Mouse (Mus musculus) heart, embryonic 15.5 days (tissue): ENCODE results near the gene Gm10447. TPM values are rescaled to one million over a fixed set of nuclear protein-coding genes. Genes with fewer than 3 reads are reported as not detected.

Experiments
- ATAC-seq: fragments of 200-750 bp; cut with Nextera tagmentation; replicated peaks from 2 replicates; pipeline ENCODE4 v1.8.0; 2017; ENCODE audit warnings: low read depth, moderate TSS enrichment; ENCODE audit not compliant: insufficient number of reproducible peaks, insufficient read depth, low FRiP score
- H3K27ac ChIP-seq: fragments of 300-500 bp; sonication (generic); 2 replicates; pipeline ENCODE4 v1.5.1; 2015; ENCODE audit warnings: mild to moderate bottlenecking, inconsistent platforms
- H3K27me3 ChIP-seq: fragments of 300-500 bp; sonication (generic); 2 replicates; pipeline ENCODE4 v1.6.1; 2015; ENCODE audit warnings: inconsistent platforms
- H3K36me3 ChIP-seq: fragments of 300-500 bp; sonication (generic); 2 replicates; pipeline ENCODE4 v1.6.1; 2015; ENCODE audit warnings: mild to moderate bottlenecking, inconsistent platforms
- H3K4me1 ChIP-seq: fragments of 300-500 bp; sonication (generic); replicated peaks from 2 replicates; pipeline ENCODE4 v1.6.1; 2015; ENCODE audit warnings: inconsistent platforms
- H3K4me2 ChIP-seq: fragments of 300-500 bp; sonication (generic); 2 replicates; pipeline ENCODE4 v1.6.1; 2015; ENCODE audit warnings: inconsistent platforms, mild to moderate bottlenecking, moderate library complexity
- H3K4me3 ChIP-seq: fragments of 300-500 bp; sonication (generic); 2 replicates; pipeline ENCODE4 v1.5.1; 2015; ENCODE audit warnings: mild to moderate bottlenecking, inconsistent platforms
- H3K9ac ChIP-seq: fragments of 300-500 bp; sonication (generic); 2 replicates; pipeline ENCODE4 v1.6.1; 2015; ENCODE audit warnings: mild to moderate bottlenecking, inconsistent platforms
- H3K9me3 ChIP-seq: fragments of 300-500 bp; sonication (generic); replicated peaks from 2 replicates; pipeline ENCODE4 v1.6.1; 2016; ENCODE audit warnings: inconsistent platforms
- WGBS: fragments of 180-500 bp; shearing (Covaris S2); methylation state at CpG from one replicate; pipeline ENCODE4 v1.1.7; 2015; ENCODE audit warnings: mixed read lengths; 5-methylcytosine and 5-hydroxymethylcytosine counted together
- polyA plus RNA-seq: library from polyadenylated mRNA; unstranded; fragments of >200 nt; fragmentation: Nextera tagmentation; extraction: Ambion mirVana; gene quantifications from 2 replicates; pipeline ENCODE4 v1.2.1, GENCODE M21; 2015

Gm10447 gene
- 0.16 TPM in 1 of 2 replicates, not detected in the other for polyA plus RNA-seq

DNA sequence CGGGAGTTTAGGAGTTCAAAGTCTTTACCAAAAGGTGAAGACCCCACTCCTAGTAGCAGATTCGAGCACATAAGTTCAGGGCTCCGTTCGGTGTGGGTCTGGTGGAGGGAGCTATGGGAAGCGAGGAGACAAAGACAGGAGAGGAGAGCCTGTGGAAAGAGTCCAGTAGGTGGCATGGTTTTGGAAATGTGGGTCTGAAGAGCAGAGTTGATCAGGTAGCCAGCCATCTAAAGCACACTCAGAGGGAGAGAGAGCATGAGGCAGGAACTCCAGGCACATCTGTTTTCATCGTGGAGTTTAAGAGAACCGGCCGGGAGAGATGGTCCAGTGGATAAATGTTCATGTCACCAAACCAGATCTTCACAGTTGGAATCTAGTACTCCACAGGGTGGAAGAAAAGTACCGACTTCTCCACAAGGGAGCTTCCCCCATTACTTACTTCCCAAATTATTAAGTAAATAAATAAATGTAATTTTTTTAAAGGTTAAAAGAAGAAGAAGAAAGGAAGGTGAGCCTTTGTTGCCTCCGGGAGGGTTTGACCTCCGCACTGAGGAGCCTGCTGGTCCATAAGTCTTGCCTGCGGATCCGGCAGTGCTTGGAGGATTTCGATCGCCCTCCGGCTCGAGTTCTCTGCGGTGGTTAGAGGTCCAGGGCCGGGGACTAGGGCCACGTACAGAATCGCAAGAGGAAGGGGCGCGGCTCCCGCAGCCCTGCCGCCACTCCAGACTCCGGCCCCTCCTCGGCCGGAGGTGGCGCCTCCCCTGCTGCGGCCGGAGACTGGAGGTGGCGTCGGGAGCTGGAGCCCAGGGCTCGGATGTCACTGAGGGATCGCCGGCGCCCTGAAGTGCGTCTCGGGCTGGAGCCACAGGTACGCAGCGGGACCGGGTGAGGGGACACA lies at the start of gene Gm10447, which contains the start of gene Shroom1:
Gene Gm10447, minus strand, starts transcription at position 637 of the 898 bp plus-strand sequence.
Gene Shroom1, plus strand, starts transcription at position 732 of the 898 bp plus-strand sequence.
- H3K36me3 ChIP-seq = no peaks in the 10 kb centered on the region
- H3K9me3 ChIP-seq = no peaks in the 10 kb centered on the region
- peaks cover 7% of the 10 kb centered on the region for H3K27me3 ChIP-seq
- H3K27ac ChIP-seq = peak within 1 kb of the TSS; percentile 48; the same call in 1 of the 2 replicates
- ATAC-seq = peak; percentile 79
- peak within 1 kb of the TSS; percentile 63 for H3K4me3 ChIP-seq
- peaks cover 5% of the 10 kb centered on the region for H3K4me1 ChIP-seq
- WGBS = 3% methylated on average over 42 of the region's 42 CpGs
- peak within 1 kb of the TSS; percentile 68 for H3K9ac ChIP-seq
- H3K4me2 ChIP-seq = peak within 1 kb of the TSS; percentile 95

DNA sequence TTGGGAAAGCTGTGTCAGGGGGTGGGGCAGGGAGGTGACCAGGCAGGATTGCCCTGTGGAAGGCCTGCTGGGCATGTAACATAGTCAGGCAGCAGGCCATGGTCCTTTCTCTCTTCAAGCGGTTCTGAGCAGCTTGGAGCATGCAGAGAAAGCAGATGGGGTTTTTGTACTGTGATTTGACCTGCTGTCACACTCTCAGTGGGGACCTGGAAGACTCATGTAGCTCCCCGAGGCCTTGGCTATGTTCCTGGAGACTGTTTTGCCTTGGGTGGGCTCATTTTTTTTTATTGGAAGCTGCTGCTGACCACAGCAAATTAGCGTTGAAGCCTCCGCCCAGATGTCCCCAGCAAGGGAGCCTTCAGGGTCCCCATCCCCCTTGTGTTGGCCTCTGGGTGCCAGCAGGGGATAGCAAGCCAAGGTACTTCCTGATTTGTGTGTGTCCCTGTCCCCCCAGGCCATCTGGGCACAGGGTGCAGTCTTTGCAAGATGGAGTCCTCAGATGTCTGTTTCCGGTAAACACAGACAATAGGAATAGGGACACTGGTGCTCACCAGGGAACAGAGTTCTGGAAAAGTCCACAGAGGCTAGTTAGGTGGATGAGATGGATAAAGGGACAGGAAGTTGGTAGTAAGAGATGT lies 48.2 kb upstream of the Gm10447 start:
- no peak for ATAC-seq
- Histone ChIP-seq H3K9ac (no peak overlapping the region), H3K36me3 (no peaks in the 10 kb centered on the region)

DNA sequence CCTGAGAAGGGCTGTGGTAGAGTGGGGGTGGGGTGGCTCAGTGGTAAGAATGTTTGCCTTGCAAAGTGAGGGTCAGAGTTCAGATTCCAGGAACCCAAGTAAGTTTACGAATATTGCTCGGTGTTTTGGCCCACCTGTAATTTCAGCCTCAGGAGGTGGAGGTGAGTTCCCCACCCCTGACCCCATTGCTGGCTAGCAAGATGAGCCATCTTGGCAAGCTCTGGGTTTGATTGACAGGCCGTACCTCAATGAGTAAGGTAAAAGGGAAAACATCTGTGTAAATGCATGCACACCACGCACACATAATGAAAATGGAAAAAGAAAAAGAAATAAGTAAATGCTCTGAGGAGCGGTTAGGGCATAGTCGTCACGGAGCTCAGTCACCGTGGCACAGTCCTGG lies 47.5 kb upstream of the Gm10447 start:
- no peak overlapping the region for H3K4me3 ChIP-seq
- H3K27me3 ChIP-seq = no peaks in the 10 kb centered on the region
- H3K36me3 ChIP-seq = no peaks in the 10 kb centered on the region
- H3K27ac ChIP-seq = no peak overlapping the region
- no peak for ATAC-seq
- no peak overlapping the region for H3K9ac ChIP-seq
- H3K9me3 ChIP-seq = no peaks in the 10 kb centered on the region
- 90% methylated on average over 8 of the region's 8 CpGs for WGBS
- H3K4me1 ChIP-seq = peaks cover 7% of the 10 kb centered on the region
- H3K4me2 ChIP-seq = no peak overlapping the region

More for the DNA sequence above, 48.2 kb upstream of the Gm10447 start:
- H3K4me2 ChIP-seq = no peak overlapping the region
- no peaks in the 10 kb centered on the region for H3K9me3 ChIP-seq
- H3K4me3 ChIP-seq = no peak overlapping the region
- H3K4me1 ChIP-seq = peaks cover 7% of the 10 kb centered on the region
- no peak overlapping the region for H3K27ac ChIP-seq
- no peaks in the 10 kb centered on the region for H3K27me3 ChIP-seq
- 66% methylated on average over 5 of the region's 5 CpGs for WGBS

DNA sequence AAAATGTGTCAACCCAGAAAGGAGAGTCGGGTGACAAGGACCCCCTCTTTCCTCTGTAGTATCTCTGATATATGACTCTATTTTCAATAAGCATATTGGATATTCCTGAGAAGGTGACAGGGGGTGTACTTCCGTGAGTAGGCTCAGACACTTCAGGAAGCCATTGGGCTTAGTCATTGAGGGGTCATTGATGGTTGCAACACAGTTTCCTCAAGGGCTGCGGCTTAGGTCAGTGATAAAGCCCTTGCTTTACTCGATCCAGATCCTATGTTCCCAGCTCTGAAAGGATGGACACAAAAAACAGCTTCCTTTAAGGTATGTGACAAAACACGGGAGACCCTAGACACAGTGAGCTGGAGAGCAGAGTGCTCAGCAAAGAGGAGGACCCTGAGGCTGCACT lies 46.8 kb upstream of the Gm10447 start:
- H3K4me3 ChIP-seq = no peak overlapping the region
- H3K36me3 ChIP-seq = no peaks in the 10 kb centered on the region
- 65% methylated on average over 5 of the region's 5 CpGs for WGBS
- no peaks in the 10 kb centered on the region for H3K9me3 ChIP-seq
- no peak overlapping the region for H3K9ac ChIP-seq
- H3K27ac ChIP-seq = no peak overlapping the region
- ATAC-seq = no peak
- H3K4me2 ChIP-seq = no peak overlapping the region
- no peaks in the 10 kb centered on the region for H3K27me3 ChIP-seq
- H3K4me1 ChIP-seq = peaks cover 7% of the 10 kb centered on the region

DNA sequence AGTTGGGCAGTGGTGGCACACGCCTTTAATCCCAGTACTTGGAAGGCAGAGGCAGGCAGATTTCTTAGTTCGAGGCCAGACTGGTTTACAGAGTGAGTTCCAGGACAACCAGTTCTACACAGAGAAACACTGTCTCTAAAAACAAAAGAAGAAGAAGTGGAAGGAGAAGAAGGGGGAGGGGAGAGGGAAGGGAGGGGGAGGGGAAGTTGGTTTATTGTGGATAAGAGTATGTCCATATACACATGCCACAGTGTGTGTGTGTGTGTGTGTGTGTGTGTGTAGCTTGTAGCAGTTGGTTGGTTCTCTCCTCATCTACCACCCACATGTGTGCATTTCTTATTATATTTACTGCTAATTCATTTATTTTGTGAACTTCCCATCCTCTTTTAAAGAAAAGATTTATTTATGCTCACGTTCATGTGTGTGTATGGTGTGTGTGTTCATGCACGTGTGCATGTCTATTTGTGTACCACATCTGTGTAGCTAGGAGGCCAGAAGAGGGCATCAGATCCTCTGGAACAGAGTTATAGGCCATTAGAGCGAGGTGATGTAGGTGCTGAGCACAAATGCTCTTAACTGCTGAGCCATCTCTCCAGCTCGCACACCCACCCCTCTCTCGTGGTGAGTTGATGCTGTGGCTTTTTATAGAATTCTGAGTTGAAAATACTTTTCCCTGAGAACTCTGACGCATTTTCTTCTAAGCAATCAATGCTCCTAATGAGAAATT lies 45.3 kb upstream of the Gm10447 start:
- H3K36me3 ChIP-seq = no peaks in the 10 kb centered on the region
- no peak overlapping the region for H3K27ac ChIP-seq
- no peaks in the 10 kb centered on the region for H3K9me3 ChIP-seq
- H3K4me2 ChIP-seq = no peak overlapping the region
- peaks cover 7% of the 10 kb centered on the region for H3K4me1 ChIP-seq
- no peak for ATAC-seq
- no peak overlapping the region for H3K4me3 ChIP-seq
- H3K9ac ChIP-seq = no peak overlapping the region
- H3K27me3 ChIP-seq = no peaks in the 10 kb centered on the region
- WGBS = 66% methylated on average over 8 of the region's 8 CpGs

DNA sequence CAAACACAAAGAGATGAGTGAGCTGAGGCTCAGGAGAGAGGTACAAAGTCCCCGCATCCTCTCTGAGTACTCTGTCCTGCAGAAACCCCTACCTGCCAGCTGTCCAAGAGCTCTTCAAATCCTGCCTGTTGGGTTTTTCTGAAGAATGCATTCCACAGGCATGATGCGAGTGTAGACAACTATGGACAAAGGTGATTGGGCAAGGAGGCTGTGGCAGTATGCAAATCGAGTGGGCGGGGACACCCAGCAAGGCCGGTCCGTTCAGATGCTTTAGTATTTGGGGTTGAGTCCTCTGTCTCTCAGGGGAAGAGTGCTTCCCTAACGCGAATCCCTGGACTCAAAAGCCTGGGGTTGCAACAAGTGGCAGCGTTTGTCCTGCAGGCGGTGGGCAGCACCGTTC lies 43.7 kb upstream of the Gm10447 start:
- Histone ChIP-seq H3K4me1 (peaks cover 7% of the 10 kb centered on the region), H3K9me3 (no peaks in the 10 kb centered on the region), H3K36me3 (no peaks in the 10 kb centered on the region), H3K27me3 (no peaks in the 10 kb centered on the region), H3K4me2 (peak overlapping the region; percentile 28), H3K9ac (no peak overlapping the region), H3K27ac (no peak overlapping the region), H3K4me3 (no peak overlapping the region)
- 0 out of 2 replicates have a peak, but pooled peaks have one; percentile 18 for ATAC-seq
- WGBS = 8% methylated on average over 11 of the region's 11 CpGs

DNA sequence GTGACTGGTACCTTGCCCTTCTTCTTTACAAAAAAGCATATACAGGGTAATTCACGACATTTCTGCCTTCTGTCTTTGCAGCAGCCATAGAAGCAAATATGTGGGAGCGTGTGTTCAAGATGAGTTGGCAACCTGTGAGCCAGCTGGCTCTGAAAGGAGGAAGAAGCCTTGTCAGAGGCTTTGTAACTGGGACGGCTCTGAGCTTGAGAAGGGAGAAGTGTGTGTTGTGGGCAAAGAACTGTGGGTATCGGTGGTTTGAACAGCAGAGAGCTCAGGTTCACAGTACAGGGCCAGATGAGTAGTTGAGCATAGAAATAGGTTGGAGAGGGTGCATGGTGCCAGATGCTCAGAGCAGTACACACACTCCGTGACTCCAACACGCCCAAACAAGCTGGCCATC lies 40.0 kb upstream of the Gm10447 start:
- WGBS = 71% methylated on average over 6 of the region's 6 CpGs
- no peak overlapping the region for H3K9ac ChIP-seq
- ATAC-seq = no peak
- peaks cover 8% of the 10 kb centered on the region for H3K4me1 ChIP-seq
- no peak overlapping the region for H3K4me3 ChIP-seq
- no peaks in the 10 kb centered on the region for H3K9me3 ChIP-seq
- H3K27me3 ChIP-seq = no peaks in the 10 kb centered on the region
- no peak overlapping the region for H3K4me2 ChIP-seq
- H3K36me3 ChIP-seq = no peaks in the 10 kb centered on the region
- H3K27ac ChIP-seq = no peak overlapping the region

DNA sequence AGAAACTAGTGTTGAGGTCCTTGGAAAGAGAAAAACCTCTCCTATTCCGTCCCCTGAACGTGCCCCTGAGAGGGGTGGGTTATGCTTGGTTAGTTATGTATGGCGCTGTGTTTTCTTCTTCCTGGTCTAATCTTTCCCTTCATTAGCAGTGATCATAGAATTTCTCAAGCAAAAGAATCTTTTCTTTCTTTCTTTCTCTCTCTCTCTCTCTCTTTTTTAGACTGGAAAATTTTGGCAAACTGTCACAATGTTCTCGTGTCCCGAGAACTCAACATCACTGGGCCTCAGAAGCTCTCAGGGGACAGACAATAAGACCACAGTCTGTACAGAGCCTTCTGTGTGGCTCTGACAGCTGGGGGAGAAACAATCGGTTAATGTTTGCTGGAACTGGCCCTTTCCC lies 38.5 kb upstream of the Gm10447 start:
- H3K9ac ChIP-seq = no peak overlapping the region
- ATAC-seq = no peak
- 62% methylated on average over 6 of the region's 6 CpGs for WGBS
- no peak overlapping the region for H3K4me3 ChIP-seq
- no peaks in the 10 kb centered on the region for H3K36me3 ChIP-seq
- no peak overlapping the region for H3K27ac ChIP-seq
- peaks cover 4% of the 10 kb centered on the region; the same call in 1 of the 2 replicates for H3K4me1 ChIP-seq
- H3K4me2 ChIP-seq = no peak overlapping the region
- no peaks in the 10 kb centered on the region for H3K9me3 ChIP-seq
- no peaks in the 10 kb centered on the region for H3K27me3 ChIP-seq

DNA sequence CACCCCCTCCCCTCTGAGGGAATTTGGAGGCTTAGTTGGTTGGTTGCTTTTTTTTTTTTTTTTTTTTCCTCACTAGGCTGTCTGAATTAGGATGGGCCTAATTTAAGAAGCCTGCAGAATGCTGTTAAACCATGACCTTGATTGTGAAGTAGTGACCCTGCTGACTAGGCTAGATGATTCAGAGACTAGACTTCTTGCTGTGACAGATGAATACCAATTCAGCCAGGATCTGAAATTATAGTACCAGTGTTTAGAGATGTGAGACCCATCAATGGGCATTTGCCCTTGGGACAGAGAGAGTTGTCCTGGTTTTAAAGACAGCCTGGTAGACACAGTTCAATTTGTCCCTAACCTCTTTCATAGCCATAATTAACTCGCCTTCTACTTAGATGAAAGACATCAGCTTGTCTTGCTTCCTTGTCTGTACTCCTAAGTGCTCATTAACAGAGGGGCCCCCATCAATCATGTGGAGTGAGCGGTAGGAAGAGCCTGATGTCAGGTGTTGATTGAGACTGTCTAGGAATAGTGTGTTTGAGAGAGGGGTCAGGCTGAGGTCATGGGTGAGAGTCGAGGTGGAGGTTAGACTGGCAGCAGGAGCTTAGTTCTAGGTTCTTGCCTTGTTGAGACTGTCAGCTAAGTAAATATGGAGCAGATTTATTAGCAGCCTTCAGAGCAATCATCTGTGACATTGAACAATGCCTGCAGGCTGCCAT lies 36.5 kb upstream of the Gm10447 start:
- 0 out of 2 replicates have a peak, but pooled peaks cover 2% of the 10 kb centered on the region for H3K27me3 ChIP-seq
- ATAC-seq = no peak
- H3K27ac ChIP-seq = no peak overlapping the region
- 0 out of 2 replicates have a peak, but pooled peaks cover 4% of the 10 kb centered on the region for H3K4me1 ChIP-seq
- no peaks in the 10 kb centered on the region for H3K9me3 ChIP-seq
- H3K36me3 ChIP-seq = no peaks in the 10 kb centered on the region
- H3K4me2 ChIP-seq = no peak overlapping the region
- H3K4me3 ChIP-seq = no peak overlapping the region
- 40% methylated on average over 3 of the region's 3 CpGs for WGBS
- no peak overlapping the region for H3K9ac ChIP-seq

DNA sequence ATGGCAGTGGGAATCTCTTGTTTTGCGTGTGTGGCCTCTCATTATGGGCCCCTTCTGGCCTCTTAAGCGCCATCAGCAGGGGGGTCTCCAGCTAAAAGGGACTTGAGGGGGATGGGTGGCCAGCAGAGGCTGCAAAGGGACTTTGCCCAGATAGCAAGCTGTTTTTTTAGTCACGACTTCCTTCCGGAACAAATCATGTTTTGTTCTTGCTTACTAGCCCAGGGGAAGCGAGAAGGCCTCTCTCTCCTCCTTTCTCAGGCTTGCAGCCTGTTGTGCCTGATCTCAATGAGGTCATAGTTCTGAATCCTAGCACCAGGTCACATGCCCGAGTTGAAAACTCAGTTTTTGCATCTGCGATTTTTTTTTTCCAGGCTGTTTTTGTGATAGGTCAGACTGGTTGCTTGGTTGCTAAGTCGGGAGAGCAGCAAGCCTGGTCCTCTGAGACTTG lies 35.1 kb upstream of the Gm10447 start:
- 34% methylated on average over 8 of the region's 8 CpGs for WGBS
- ATAC-seq = no peak
- peaks cover 10% of the 10 kb centered on the region for H3K4me1 ChIP-seq

More for the DNA sequence above, 35.1 kb upstream of the Gm10447 start:
- no peak overlapping the region for H3K27ac ChIP-seq
- H3K9me3 ChIP-seq = no peaks in the 10 kb centered on the region
- H3K9ac ChIP-seq = no peak overlapping the region
- H3K36me3 ChIP-seq = no peaks in the 10 kb centered on the region
- no peak overlapping the region for H3K4me2 ChIP-seq
- H3K4me3 ChIP-seq = no peak overlapping the region
- peaks cover 10% of the 10 kb centered on the region for H3K27me3 ChIP-seq
